Mouse (Mus musculus) MN1 (cell line): ENCODE results near the gene Gm26657.
A peak's percentile ranks its signal among the peaks of the same experiment; 100 is the strongest.

Experiments used
- DNase-seq: peaks from one replicate; pipeline ENCODE4 v3.0.0-alpha.2; 2016; ENCODE audit warnings: low spot score

Gene Gm26657

GRCm38 (mm10) chr4:56740020-56740485, at the start of gene Gm26657:
Gene Gm26657 (plus strand): TSS chr4:56740070.
- no peak for DNase-seq

GRCm38 (mm10) chr4:56696401-56696800, 43.5 kb upstream of the Gm26657 start:
- no peak for DNase-seq

GRCm38 (mm10) chr4:56698671-56699070, 41.2 kb upstream of the Gm26657 start:
- DNase-seq: no peak

GRCm38 (mm10) chr4:56702234-56702633, 37.6 kb upstream of the Gm26657 start:
- DNase-seq: peak; percentile 14

- no peak for DNase-seq
Observed at GRCm38 (mm10) chr4:56713155-56713554, 26.7 kb upstream of the Gm26657 start.

- no peak for DNase-seq
Observed at GRCm38 (mm10) chr4:56716801-56717200, 23.1 kb upstream of the Gm26657 start.

- no peak for DNase-seq
Observed at GRCm38 (mm10) chr4:56717932-56718331, 21.9 kb upstream of the Gm26657 start.

GRCm38 (mm10) chr4:56718573-56719442, 21.1 kb upstream of the Gm26657 start:
- no peak for DNase-seq

GRCm38 (mm10) chr4:56719456-56719855, 20.4 kb upstream of the Gm26657 start:
- no peak for DNase-seq

GRCm38 (mm10) chr4:56720403-56720802, 19.5 kb upstream of the Gm26657 start:
- DNase-seq: no peak

GRCm38 (mm10) chr4:56721469-56721868, 18.4 kb upstream of the Gm26657 start:
- DNase-seq: peak; percentile 17

- DNase-seq: no peak
Observed at GRCm38 (mm10) chr4:56722346-56722745, 17.5 kb upstream of the Gm26657 start.

GRCm38 (mm10) chr4:56723237-56723636, 16.6 kb upstream of the Gm26657 start:
- DNase-seq: no peak

- no peak for DNase-seq
Observed at GRCm38 (mm10) chr4:56725839-56726238, 14.0 kb upstream of the Gm26657 start.

- DNase-seq: no peak
Observed at GRCm38 (mm10) chr4:56740611-56741010, 741 bp downstream of the Gm26657 start.

GRCm38 (mm10) chr4:56741041-56741493, 1.2 kb downstream of the Gm26657 start, which contains the start of gene Actl7b:
Gene Actl7b (minus strand): TSS chr4:56741443.
- no peak for DNase-seq

- DNase-seq: no peak
Observed at GRCm38 (mm10) chr4:56742698-56743097, 2.8 kb downstream of the Gm26657 start.

GRCm38 (mm10) chr4:56743363-56744195, 3.7 kb downstream of the Gm26657 start, which contains the start of gene Actl7a:
Gene Actl7a (plus strand): TSS chr4:56743413.
- DNase-seq: no peak

GRCm38 (mm10) chr4:56746345-56746744, 6.5 kb downstream of the Gm26657 start:
- no peak for DNase-seq

- DNase-seq: no peak
Observed at GRCm38 (mm10) chr4:56747456-56747855, 7.6 kb downstream of the Gm26657 start.

- no peak for DNase-seq
Observed at GRCm38 (mm10) chr4:56756021-56756420, 16.2 kb downstream of the Gm26657 start.

GRCm38 (mm10) chr4:56756966-56757600, 17.2 kb downstream of the Gm26657 start:
- no peak for DNase-seq
